Mouse (Mus musculus) ES-E14 (cell line): Measurements from ENCODE around the gene Nr1h4.

Experiments
- CHD2 ChIP-seq: IDR thresholded peaks from 2 replicates; pipeline ENCODE4 v1.6.1; 2014; ENCODE audit warnings: mild to moderate bottlenecking, low read depth, low read length, inconsistent platforms
- HCFC1 ChIP-seq: IDR thresholded peaks from 2 replicates; pipeline ENCODE4 v1.6.1; 2012; ENCODE audit warnings: low read length, inconsistent platforms, borderline replicate concordance; ENCODE audit not compliant: insufficient read depth
- MAFK ChIP-seq: IDR thresholded peaks from 2 replicates; pipeline ENCODE4 v1.6.1; 2014; ENCODE audit warnings: mild to moderate bottlenecking, low read depth, low read length, inconsistent platforms; ENCODE audit not compliant: insufficient read depth
- ZC3H11A ChIP-seq: IDR thresholded peaks from 2 replicates; pipeline ENCODE4 v1.6.1; 2012; ENCODE audit warnings: low read depth, mild to moderate bottlenecking, inconsistent platforms, low read length, borderline replicate concordance
- ZNF384 ChIP-seq: IDR thresholded peaks from 2 replicates; pipeline ENCODE4 v1.6.1; 2012; ENCODE audit warnings: low read depth, low read length, inconsistent platforms

DNA sequence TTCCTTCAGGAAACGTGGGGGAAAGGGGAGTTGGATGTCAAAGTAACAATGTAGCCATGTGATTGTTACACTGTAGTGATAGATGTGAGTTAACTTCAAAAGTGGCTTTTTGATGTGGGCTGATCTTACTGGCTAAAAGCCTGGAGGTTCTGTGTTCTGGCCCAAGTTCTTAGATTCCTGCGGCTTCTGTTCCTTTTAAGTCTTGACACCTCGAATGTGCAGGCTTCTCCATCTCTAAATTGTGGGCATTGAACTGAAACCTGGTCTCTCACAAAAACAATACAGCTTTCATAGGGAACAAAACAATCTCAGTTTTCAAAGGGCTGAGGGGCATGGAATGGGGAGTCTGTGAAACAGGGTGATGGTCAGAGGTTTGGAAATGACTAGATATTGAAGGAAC, 89.0 kb downstream of the Nr1h4 start:
- TF ChIP-seq MAFK, result no peak
- TF ChIP-seq ZC3H11A, result no peak
- no peak for TF ChIP-seq HCFC1
- TF ChIP-seq CHD2, result no peak
- no peak for TF ChIP-seq ZNF384
